Mouse (Mus musculus): Measurements from ENCODE around the gene Spef1. TPM values are rescaled to one million over a fixed set of nuclear protein-coding genes. Genes with fewer than 3 reads are reported as not detected.

The Spef1 gene
- total RNA-seq, 2 experiments from 2014 or later: 10.9 to 11.0 TPM

DNA sequence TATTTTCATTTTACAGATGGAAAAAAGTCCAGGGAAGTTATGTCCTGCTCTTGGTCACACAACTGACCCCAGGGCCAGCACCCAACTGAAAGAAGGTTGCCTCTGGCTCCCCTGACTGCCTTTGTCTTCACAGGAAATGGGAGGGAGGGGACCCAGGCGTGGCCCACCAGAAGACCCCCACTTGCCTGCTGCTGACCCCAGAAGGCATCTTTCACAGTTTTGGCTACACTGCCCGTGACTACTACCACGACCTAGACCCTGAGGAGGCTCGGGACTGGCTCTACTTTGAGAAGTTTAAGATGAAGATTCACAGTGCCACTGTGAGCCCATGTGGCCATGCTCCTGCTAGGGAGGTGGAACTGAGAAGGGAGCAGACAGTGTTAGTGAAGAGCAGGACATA lies 48.8 kb downstream of the Spef1 start:
- Histone ChIP-seq H3K4me3 (no peak overlapping the region), H3K27ac (no peak overlapping the region)
- peak in 1 of 2 experiments; percentile 8 for DNase-seq (ENCODE audit: extremely low spot score in 1 of 2, low spot score in 2 of 2)
- intact Hi-C loops (cut with DNase I): no loop called here
- TF ChIP-seq CTCF (IDR thresholded peaks at IDR 0.05): no peak

DNA sequence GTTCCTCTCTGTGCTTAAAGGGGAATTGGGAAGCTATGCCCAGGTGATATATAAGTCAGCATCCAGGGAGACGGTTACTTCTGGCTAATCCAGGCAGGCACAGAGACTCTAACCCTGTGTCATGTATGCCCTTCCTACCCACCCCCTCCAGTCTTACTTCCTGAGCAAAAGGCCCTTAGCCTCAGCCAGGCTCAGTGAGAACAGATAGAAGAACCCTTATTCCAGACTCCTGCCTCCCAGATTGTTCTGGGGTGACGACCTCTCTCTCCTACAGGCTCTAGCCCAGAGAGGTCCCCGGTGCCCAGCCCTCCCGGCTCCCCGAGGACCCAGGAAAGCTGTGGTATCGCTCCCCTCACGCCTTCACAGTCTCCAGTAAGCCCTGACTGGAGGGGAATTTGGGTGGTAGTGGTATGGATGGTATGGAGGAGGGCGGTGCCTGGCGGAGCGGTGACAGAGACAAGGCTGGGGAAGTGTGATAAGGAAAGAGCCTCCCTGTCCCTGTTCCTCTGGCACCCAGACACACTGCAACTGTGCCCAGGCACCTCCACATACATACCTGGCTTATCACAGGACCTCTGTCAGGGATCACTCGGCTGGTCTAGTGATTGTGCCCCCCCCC lies 51.5 kb downstream of the Spef1 start:
- intact Hi-C loops (cut with DNase I): no loop called here
- no peak for DNase-seq (ENCODE audit: extremely low spot score in 1 of 2, low spot score in 2 of 2)
- Histone ChIP-seq H3K4me3 (no peak overlapping the region), H3K27ac (no peak overlapping the region)
- no peak for TF ChIP-seq CTCF (IDR thresholded peaks at IDR 0.05)

DNA sequence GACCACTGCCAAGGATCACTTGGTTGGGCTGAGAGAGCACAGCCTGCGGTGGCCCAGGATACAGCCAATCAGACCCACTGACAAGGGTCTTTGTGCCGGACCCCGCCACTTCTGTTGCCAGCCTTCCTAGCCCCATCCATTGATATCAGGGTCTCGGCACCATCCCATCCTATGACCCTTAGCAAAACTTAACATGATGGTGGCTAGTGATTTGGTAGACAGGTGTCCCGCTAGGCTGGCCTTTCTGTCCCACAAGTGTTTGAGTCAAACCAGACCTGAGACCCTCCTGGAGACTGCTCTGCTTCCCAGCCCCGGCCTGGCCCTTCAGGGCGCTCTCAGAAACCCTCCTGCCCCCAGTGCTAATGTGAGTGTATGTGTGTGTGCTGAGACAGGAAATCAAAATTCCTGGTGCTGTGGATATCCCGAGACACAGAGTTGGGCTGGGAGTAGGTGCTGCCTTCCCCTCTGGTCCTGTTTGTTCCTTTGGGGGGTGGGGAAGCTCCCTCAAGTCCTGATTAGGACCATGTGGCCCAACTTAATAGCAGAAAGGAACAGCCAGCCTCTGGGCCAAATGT lies 52.2 kb downstream of the Spef1 start:
- no peak for DNase-seq (ENCODE audit: extremely low spot score in 1 of 2, low spot score in 2 of 2)
- TF ChIP-seq CTCF (IDR thresholded peaks at IDR 0.05): no peak
- Histone ChIP-seq H3K4me3 (no peak overlapping the region), H3K27ac (peak overlapping the region; percentile 40; the same call in 1 of the 2 replicates)
- intact Hi-C loops (cut with DNase I): no loop called here

GRCm38 (mm10) chr2:131134381-131134780 lies 52.7 kb downstream of the Spef1 start:
- Histone ChIP-seq H3K4me3 (no peak overlapping the region), H3K27ac (peak overlapping the region; percentile 40; the same call in 1 of the 2 replicates)
- intact Hi-C loops (cut with DNase I): no loop called here
- TF ChIP-seq CTCF (IDR thresholded peaks at IDR 0.05): no peak
- no peak for DNase-seq (ENCODE audit: extremely low spot score in 1 of 2, low spot score in 2 of 2)

GRCm38 (mm10) chr2:131132930-131133547 lies 54.0 kb downstream of the Spef1 start, which contains the start of gene Gm11037:
Gm11037 (plus strand) TSS chr2:131133497.
- TF ChIP-seq CTCF (IDR thresholded peaks at IDR 0.05): no peak
- no peak within 1 kb of the TSS for H3K4me3 ChIP-seq
- intact Hi-C loops (cut with DNase I): no loop called here
- no peak for DNase-seq (ENCODE audit: extremely low spot score in 1 of 2, low spot score in 2 of 2)
- no peak within 1 kb of the TSS for H3K27ac ChIP-seq

DNA sequence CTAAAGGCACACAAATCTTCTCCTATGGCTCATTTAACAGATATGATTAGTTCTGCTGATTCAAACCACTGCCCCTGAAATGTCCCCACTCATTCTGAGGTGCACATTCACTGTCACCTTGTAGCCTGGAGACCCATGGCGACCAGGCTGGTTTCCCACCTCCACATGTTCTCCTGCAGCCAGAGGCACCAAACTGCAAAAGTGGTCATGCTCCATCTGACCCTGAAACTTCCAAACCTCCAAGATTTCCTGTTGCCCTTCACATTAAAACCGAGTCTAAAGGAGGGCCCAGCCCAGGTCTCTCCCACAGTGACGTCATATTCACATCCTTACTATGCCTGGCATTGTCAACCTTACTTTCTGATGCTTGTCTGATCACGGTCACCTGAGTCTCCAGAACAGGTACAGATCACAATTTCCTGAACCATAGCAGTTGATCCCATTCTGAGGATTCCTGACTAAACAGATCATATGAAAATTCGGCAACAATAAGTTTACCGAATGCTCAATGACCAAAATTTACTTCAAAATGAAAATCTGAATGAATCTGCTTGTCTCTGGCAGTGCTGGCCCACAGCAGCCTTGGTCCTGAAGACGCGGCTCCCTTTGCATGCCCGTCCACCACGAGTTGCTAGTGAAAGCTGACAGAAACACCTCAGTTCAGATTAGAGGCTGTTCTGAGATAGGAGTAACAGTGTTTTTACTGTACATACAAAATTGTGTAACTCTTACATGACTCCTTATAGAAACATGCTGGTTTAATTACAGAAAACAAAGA lies 54.8 kb downstream of the Spef1 start:
- no peak overlapping the region for H3K27ac ChIP-seq
- TF ChIP-seq CTCF (IDR thresholded peaks at IDR 0.05): no peak
- intact Hi-C loops (cut with DNase I): no loop called here
- no peak overlapping the region for H3K4me3 ChIP-seq
- DNase-seq (ENCODE audit: extremely low spot score in 1 of 2, low spot score in 2 of 2): no peak

DNA sequence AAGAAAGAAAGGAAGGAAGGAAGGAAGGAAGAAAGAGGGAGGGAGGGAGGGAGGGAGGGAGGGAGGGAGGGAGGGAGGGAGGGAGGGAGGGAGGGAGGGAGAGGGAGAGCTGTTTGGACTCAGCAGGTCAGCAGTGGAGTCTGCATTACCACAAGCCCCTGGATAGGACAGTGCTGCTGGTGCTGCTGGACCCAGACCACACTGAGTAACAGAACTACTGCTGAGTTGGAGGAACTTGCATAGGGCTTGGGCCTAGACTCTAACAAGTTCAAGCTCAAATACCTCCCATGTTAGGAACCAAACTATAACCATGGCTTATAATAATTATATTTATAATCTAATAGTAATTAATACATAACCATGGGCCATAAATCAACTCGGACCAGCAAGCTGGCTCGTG lies 56.2 kb downstream of the Spef1 start:
- Histone ChIP-seq H3K27ac (no peak overlapping the region), H3K4me3 (no peak overlapping the region)
- DNase-seq (ENCODE audit: extremely low spot score in 1 of 2, low spot score in 2 of 2): no peak

GRCm38 (mm10) chr2:131129836-131130235 lies 57.2 kb downstream of the Spef1 start:
- DNase-seq (ENCODE audit: extremely low spot score in 1 of 2, low spot score in 2 of 2): no peak
- Histone ChIP-seq H3K27ac (peak overlapping the region; percentile 56; the same call in 1 of the 2 replicates), H3K4me3 (no peak overlapping the region; the same call in 1 of the 2 replicates)
- no peak for TF ChIP-seq CTCF (IDR thresholded peaks at IDR 0.05)
- intact Hi-C loops (cut with DNase I): no loop called here

More for the DNA sequence above, 56.2 kb downstream of the Spef1 start:
- intact Hi-C loops (cut with DNase I): no loop called here
- TF ChIP-seq CTCF (IDR thresholded peaks at IDR 0.05): no peak

- intact Hi-C loops (cut with DNase I): no loop called here
- no peak for TF ChIP-seq CTCF (IDR thresholded peaks at IDR 0.05)
- peak overlapping the region; percentile 69; the same call in 1 of the 2 replicates for H3K27ac ChIP-seq
Observed at GRCm38 (mm10) chr2:131128636-131129157, 58.4 kb downstream of the Spef1 start.

DNA sequence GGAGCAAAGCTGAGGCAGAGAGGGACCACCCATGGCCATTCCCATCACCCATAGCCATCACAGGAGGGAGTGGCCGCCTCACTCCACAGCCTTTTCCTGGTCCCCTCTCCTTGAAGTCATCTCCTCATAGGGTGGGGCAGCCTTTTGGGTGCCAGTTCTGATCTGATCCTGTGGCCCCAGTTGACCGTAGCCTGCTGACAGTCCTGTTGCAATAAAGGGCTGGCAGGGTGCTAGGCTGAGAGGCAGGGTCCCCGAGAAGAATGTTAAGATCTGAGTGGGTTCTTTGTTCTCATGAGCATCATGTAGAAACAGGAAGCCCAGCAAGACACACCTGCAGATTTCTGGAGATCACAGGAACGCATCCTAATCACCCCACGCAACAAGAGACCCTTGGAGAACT lies 58.9 kb downstream of the Spef1 start:
- intact Hi-C loops (cut with DNase I): no loop called here
- H3K4me3 ChIP-seq: peak overlapping the region; percentile 45
- no peak for DNase-seq (ENCODE audit: extremely low spot score in 1 of 2, low spot score in 2 of 2)
- peak overlapping the region; percentile 69; the same call in 1 of the 2 replicates for H3K27ac ChIP-seq
- TF ChIP-seq CTCF (IDR thresholded peaks at IDR 0.05): no peak

More at GRCm38 (mm10) chr2:131128636-131129157, 58.4 kb downstream of the Spef1 start:
- no peak for DNase-seq (ENCODE audit: extremely low spot score in 1 of 2, low spot score in 2 of 2)
- H3K4me3 ChIP-seq: peak overlapping the region; percentile 45

DNA sequence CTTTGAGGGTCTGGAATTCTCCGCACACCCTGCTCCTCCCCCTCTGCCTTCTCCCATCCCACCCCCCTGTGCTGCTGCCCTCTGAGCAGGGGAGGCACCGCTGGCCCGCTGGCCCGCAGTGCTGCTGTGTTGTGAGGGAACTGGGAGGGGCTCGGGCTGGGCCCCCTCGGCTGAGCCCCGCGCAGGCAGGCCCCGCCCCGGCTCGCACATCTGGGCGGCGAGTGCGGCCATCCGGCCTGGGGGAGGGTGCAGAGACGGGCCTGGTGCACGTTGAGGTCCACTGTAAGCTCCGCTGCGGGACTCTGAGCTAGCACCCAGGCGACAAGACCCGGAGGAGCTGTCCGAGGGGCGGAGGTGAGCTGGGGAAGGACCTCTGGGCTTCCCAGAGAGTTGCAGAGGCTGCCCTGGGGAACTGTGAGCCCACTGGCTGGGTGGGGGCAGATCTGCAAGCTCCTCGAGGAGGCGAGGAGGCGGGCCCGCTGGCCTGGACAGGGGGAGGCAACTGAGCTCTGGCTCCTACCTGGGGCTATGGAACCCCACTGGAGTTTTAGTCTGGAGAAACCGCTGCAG lies 59.8 kb downstream of the Spef1 start, which contains the start of gene Hspa12b:
Gene Hspa12b (plus strand): TSS at position 120 of the 570 bp plus-strand sequence.
- Histone ChIP-seq H3K4me3 (peak within 1 kb of the TSS; percentile 45), H3K27ac (peak within 1 kb of the TSS; percentile 69)
- DNase-seq (ENCODE audit: extremely low spot score in 1 of 2, low spot score in 2 of 2): no peak
- no peak for TF ChIP-seq CTCF (IDR thresholded peaks at IDR 0.05)
- intact Hi-C loops (cut with DNase I): no loop called here

Measured in left cerebral cortex, adult 2 months (tissue).